8 mouse cellular contexts compared by ENCODE assay signal in the genomic region with DNA sequence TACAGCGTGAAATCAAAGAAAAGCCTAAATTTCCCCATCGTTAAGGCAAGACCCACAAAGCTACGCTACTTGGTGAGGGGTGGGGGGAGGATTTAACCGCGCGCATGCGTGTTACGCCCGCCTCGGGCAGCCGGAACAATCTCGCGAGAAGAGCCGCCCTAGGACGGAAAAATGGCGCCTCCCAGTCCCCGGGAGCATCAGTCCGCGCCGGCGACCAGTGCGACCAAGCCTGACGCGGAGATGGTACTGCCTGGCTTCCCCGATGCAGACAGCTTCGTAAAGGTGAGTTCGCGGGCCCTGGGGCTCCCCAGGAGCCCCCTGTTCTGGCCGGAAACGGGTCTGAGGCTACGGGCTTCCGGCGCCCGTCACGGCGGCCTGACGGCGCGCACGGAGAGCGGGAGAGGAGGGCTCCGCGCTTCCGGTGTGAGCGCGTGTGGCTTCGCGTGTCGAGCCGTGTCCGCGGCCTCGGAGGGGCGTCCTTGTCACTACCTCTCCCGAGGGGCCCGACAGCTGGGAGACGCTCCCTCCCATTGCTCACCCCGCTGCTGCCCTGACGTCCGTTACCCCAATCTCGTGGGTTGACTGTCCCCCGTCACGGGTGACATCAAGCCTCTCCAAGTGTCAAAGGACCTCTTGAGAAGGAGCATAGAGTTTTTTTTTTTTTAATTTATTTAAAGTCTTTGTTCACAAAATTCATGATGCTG. TPM values are rescaled to one million over a fixed set of nuclear protein-coding genes. Genes with fewer than 3 reads are reported as not detected.
DNase-seq lines count a peak whose midpoint lies in the region; ATAC-seq and TF ChIP-seq lines count a peak whose summit lies in the region.

TSS of gene Exosc10 (plus strand) at position 133 of the 704 bp plus-strand sequence.

- H3K4me3 ChIP-seq in C2C12 (ENCODE audit: insufficient read depth, poor library complexity, severe bottlenecking), result peak within 1 kb of the TSS; percentile 55
- H3K4me3 ChIP-seq in erythroblast, embryonic 14.5 days (replicated peaks), result peak within 1 kb of the TSS; percentile 76
- peak within 1 kb of the TSS; percentile 78 for H3K4me3 ChIP-seq in heart, embryonic 12.5 days
- H3K4me3 ChIP-seq in kidney, postnatal 0 days (replicated peaks; ENCODE audit: low read depth, low read length), result peak within 1 kb of the TSS; percentile 87
- peak within 1 kb of the TSS; percentile 92 for H3K4me3 ChIP-seq in liver, embryonic 11.5 days (ENCODE audit: low read depth, low read length)
- peak within 1 kb of the TSS; percentile 73 for H3K4me3 ChIP-seq in stomach, embryonic 14.5 days (ENCODE audit: low read depth, low read length)

- WGBS in heart, embryonic 12.5 days, result under 1% methylated on average over 63 of the region's 63 CpGs
- under 1% methylated on average over 63 of the region's 63 CpGs for WGBS in kidney, postnatal 0 days
- WGBS in liver, embryonic 11.5 days, result under 1% methylated on average over 63 of the region's 63 CpGs
- WGBS in stomach, embryonic 14.5 days, result under 1% methylated on average over 62 of the region's 63 CpGs

- H3K9me3 ChIP-seq in erythroblast, embryonic 14.5 days (ENCODE audit: control insufficient read depth, low read length), result no peaks in the 10 kb centered on the region
- H3K9me3 ChIP-seq in heart, embryonic 12.5 days (replicated peaks), result no peaks in the 10 kb centered on the region
- no peaks in the 10 kb centered on the region for H3K9me3 ChIP-seq in kidney, postnatal 0 days (replicated peaks; ENCODE audit: low read length)
- no peaks in the 10 kb centered on the region for H3K9me3 ChIP-seq in liver, embryonic 11.5 days (ENCODE audit: control insufficient read depth, low read length)
- no peaks in the 10 kb centered on the region for H3K9me3 ChIP-seq in stomach, embryonic 14.5 days (ENCODE audit: control insufficient read depth, low read depth, low read length)

- TF ChIP-seq CTCF in C2C12 (IDR thresholded peaks at IDR 0.05; ENCODE audit: control insufficient read depth, insufficient read depth, insufficient read length), result no peak
- TF ChIP-seq CTCF in brain, embryonic 14.5 days (IDR thresholded peaks at IDR 0.05; ENCODE audit: borderline replicate concordance, extremely low read depth, insufficient read depth, insufficient read length), result no peak
- TF ChIP-seq CTCF in kidney, postnatal 0 days (IDR thresholded peaks at IDR 0.05; ENCODE audit: low read depth), result no peak

- H3K27ac ChIP-seq in heart, embryonic 12.5 days (ENCODE audit: poor library complexity, severe bottlenecking), result peak within 1 kb of the TSS; percentile 80
- H3K27ac ChIP-seq in kidney, postnatal 0 days, result peak within 1 kb of the TSS; percentile 90
- peak within 1 kb of the TSS; percentile 91 for H3K27ac ChIP-seq in liver, embryonic 11.5 days (ENCODE audit: low read depth, low read length)
- H3K27ac ChIP-seq in stomach, embryonic 14.5 days (ENCODE audit: low read length), result peak within 1 kb of the TSS; percentile 88

- peak; percentile 96 for DNase-seq in brain, embryonic 14.5 days (ENCODE audit: low read depth)
- DNase-seq in kidney, postnatal 0 days (ENCODE audit: low spot score), result peak; percentile 94
- DNase-seq in liver, embryonic 11.5 days (ENCODE audit: low spot score), result peak; percentile 91
- peak; percentile 96 for DNase-seq in naive thymus-derived CD4-positive, alpha-beta T cell, adult 2 months (ENCODE audit: low read depth)

- peaks cover 35% of the 10 kb centered on the region for H3K36me3 ChIP-seq in C2C12 (ENCODE audit: control insufficient read depth, insufficient read depth)
- peaks cover 67% of the 10 kb centered on the region for H3K36me3 ChIP-seq in erythroblast, embryonic 14.5 days (ENCODE audit: control insufficient read depth)
- H3K36me3 ChIP-seq in heart, embryonic 12.5 days, result peaks cover 73% of the 10 kb centered on the region
- peaks cover 48% of the 10 kb centered on the region for H3K36me3 ChIP-seq in kidney, postnatal 0 days (ENCODE audit: insufficient read depth, low read length)
- H3K36me3 ChIP-seq in liver, embryonic 11.5 days (ENCODE audit: control insufficient read depth, insufficient read depth, low read length), result peaks cover 47% of the 10 kb centered on the region
- peaks cover 42% of the 10 kb centered on the region for H3K36me3 ChIP-seq in stomach, embryonic 14.5 days (ENCODE audit: control insufficient read depth, insufficient read depth, low read length)

- H3ac ChIP-seq in C2C12 (ENCODE audit: control insufficient read depth, insufficient read length, low read depth), result peak within 1 kb of the TSS; percentile 89

- peak; percentile 34; the same call in 1 of the 2 replicates for TF ChIP-seq POLR2A in brain, embryonic 14.5 days (IDR thresholded peaks at IDR 0.05; ENCODE audit: borderline replicate concordance, extremely low read depth, insufficient read depth, insufficient read length, poor library complexity, severe bottlenecking)

- peaks cover 8% of the 10 kb centered on the region for H3K79me3 ChIP-seq in C2C12 (ENCODE audit: low read depth)

- ATAC-seq in heart, embryonic 12.5 days (ENCODE audit: insufficient number of reproducible peaks, low FRiP score), result peak; percentile 91
- peak; percentile 92 for ATAC-seq in kidney, postnatal 0 days (replicated peaks; ENCODE audit: low FRiP score, low read depth)
- ATAC-seq in liver, embryonic 11.5 days (replicated peaks; ENCODE audit: low FRiP score), result peak; percentile 90
- ATAC-seq in stomach, embryonic 14.5 days (ENCODE audit: insufficient number of reproducible peaks, insufficient read depth, low FRiP score, low read depth), result peak; percentile 89

- peak within 1 kb of the TSS; percentile 90 for H3K9ac ChIP-seq in heart, embryonic 12.5 days
- H3K9ac ChIP-seq in kidney, postnatal 0 days (ENCODE audit: low read depth, low read length), result peak within 1 kb of the TSS; percentile 96
- H3K9ac ChIP-seq in liver, embryonic 11.5 days (ENCODE audit: low read depth, low read length), result peak within 1 kb of the TSS; percentile 99
- H3K9ac ChIP-seq in stomach, embryonic 14.5 days (replicated peaks; ENCODE audit: low read depth, low read length), result peak within 1 kb of the TSS; percentile 73

- H3K4me2 ChIP-seq in heart, embryonic 12.5 days, result peak within 1 kb of the TSS; percentile 70
- peak within 1 kb of the TSS; percentile 81 for H3K4me2 ChIP-seq in kidney, postnatal 0 days (ENCODE audit: low read length)
- H3K4me2 ChIP-seq in liver, embryonic 11.5 days, result peak within 1 kb of the TSS; percentile 88
- peak within 1 kb of the TSS; percentile 69 for H3K4me2 ChIP-seq in stomach, embryonic 14.5 days (replicated peaks; ENCODE audit: low read depth, low read length)

- peaks cover 24% of the 10 kb centered on the region for H3K4me1 ChIP-seq in erythroblast, embryonic 14.5 days (ENCODE audit: control insufficient read depth)
- H3K4me1 ChIP-seq in heart, embryonic 12.5 days (replicated peaks), result no peaks in the 10 kb centered on the region; the same call in 1 of the 2 replicates
- H3K4me1 ChIP-seq in kidney, postnatal 0 days (replicated peaks; ENCODE audit: insufficient read depth, low read length), result 0 out of 2 replicates have a peak, but pooled peaks cover 6% of the 10 kb centered on the region
- H3K4me1 ChIP-seq in liver, embryonic 11.5 days (replicated peaks; ENCODE audit: control insufficient read depth, insufficient read depth, low read length), result peaks cover 11% of the 10 kb centered on the region
- H3K4me1 ChIP-seq in stomach, embryonic 14.5 days (ENCODE audit: control insufficient read depth, insufficient read depth, low read length), result no peaks in the 10 kb centered on the region

- H3K27me3 ChIP-seq in C2C12 (ENCODE audit: control insufficient read depth, insufficient read depth, insufficient read length), result no peaks in the 10 kb centered on the region
- H3K27me3 ChIP-seq in erythroblast, embryonic 14.5 days (ENCODE audit: control insufficient read depth), result no peaks in the 10 kb centered on the region
- H3K27me3 ChIP-seq in heart, embryonic 12.5 days (replicated peaks), result no peaks in the 10 kb centered on the region
- H3K27me3 ChIP-seq in kidney, postnatal 0 days (ENCODE audit: insufficient read depth, low read length), result no peaks in the 10 kb centered on the region
- H3K27me3 ChIP-seq in liver, embryonic 11.5 days (replicated peaks; ENCODE audit: control insufficient read depth, insufficient read depth, low read length), result no peaks in the 10 kb centered on the region
- no peaks in the 10 kb centered on the region for H3K27me3 ChIP-seq in stomach, embryonic 14.5 days (ENCODE audit: control insufficient read depth, insufficient read depth, low read length)

- peaks cover 24% of the 10 kb centered on the region for H3K79me2 ChIP-seq in C2C12 (ENCODE audit: control insufficient read depth, insufficient read depth)

TF ChIP-seq in C2C12, 6 proteins besides CTCF, POLR2A, EP300 and RAD21:
- no peak for TF ChIP-seq USF1 (IDR thresholded peaks at IDR 0.05; ENCODE audit: low read depth)
- no peak for TF ChIP-seq CEBPB (IDR thresholded peaks at IDR 0.05; ENCODE audit: low read depth)
- TF ChIP-seq MYOG (IDR thresholded peaks at IDR 0.05; ENCODE audit: control insufficient read depth, extremely low read depth, insufficient read length), result no peak
- no peak for TF ChIP-seq FOSL1 (IDR thresholded peaks at IDR 0.05; ENCODE audit: insufficient read depth, low read length, poor library complexity, severe bottlenecking)
- no peak for TF ChIP-seq MYOD1 (IDR thresholded peaks at IDR 0.05; ENCODE audit: control insufficient read depth, insufficient read length, low read depth)
- TF ChIP-seq MAX (IDR thresholded peaks at IDR 0.05), result peak; percentile 92

RNA-seq across cellular contexts. Expression of gene Exosc10, which starts in this region (rescaled TPM):
- polyA plus RNA-seq in C2C12 (2012; fragmentation: generic; extraction: Trizol), result 53.7 TPM
- polyA plus RNA-seq in brain, embryonic 14.5 days (2012; rRNA removed), result 59.7 and 71.3 TPM in 2 replicates
- polyA plus RNA-seq in erythroblast, embryonic 14.5 days (2012), result 2.9 and 3.1 TPM in 2 replicates
- 71.3 TPM in 2 replicates for polyA plus RNA-seq in heart, embryonic 12.5 days (2016; fragmentation: Nextera tagmentation; extraction: Ambion mirVana)
- 52.4 and 57.4 TPM in 2 replicates for polyA plus RNA-seq in kidney, postnatal 0 days (2015; fragmentation: Nextera tagmentation; extraction: Ambion mirVana)
- 92.4 and 98.2 TPM in 2 replicates for polyA plus RNA-seq in liver, embryonic 11.5 days (2014; fragmentation: Nextera tagmentation; extraction: Ambion mirVana)
- 86.6 and 93.1 TPM in 2 replicates for polyA plus RNA-seq in stomach, embryonic 14.5 days (2014; fragmentation: Nextera tagmentation; extraction: Ambion mirVana)

Comparison
In these comparisons a context has a peak if more than half of its experiments do, and no peak if none do; other contexts are left out.
1. Peak in every context shown above with its lines: DNase-seq, ATAC-seq, H3K4me3 ChIP-seq and H3K27ac ChIP-seq.
2. RNA of gene Exosc10 (polyA plus RNA-seq): 92.4 to 98.2 TPM in liver, embryonic 11.5 days, 86.6 to 93.1 TPM in stomach, embryonic 14.5 days, 59.7 to 71.3 TPM in brain, embryonic 14.5 days, 71.3 TPM in heart, embryonic 12.5 days, 53.7 TPM in C2C12 (single experiment) and 52.4 to 57.4 TPM in kidney, postnatal 0 days; 2.9 to 3.1 TPM in erythroblast, embryonic 14.5 days; every median in the first group is over 10 times any median in the second.